Mouse (Mus musculus) erythroid progenitor cell, adult 5-6 weeks (primary cell): ENCODE measurements around the gene Mrps23. TPM values are rescaled to one million over a fixed set of nuclear protein-coding genes. Genes with fewer than 3 reads are reported as not detected.
A peak's percentile ranks its signal among the peaks of the same experiment; 100 is the strongest.

ENCODE experiments used
- ATAC-seq: replicated peaks from 2 replicates; pipeline ENCODE4 v1.8.0; 2016; ENCODE audit warnings: moderate number of reproducible peaks, mild to moderate bottlenecking, moderate TSS enrichment, inconsistent platforms; ENCODE audit not compliant: poor library complexity, low FRiP score, severe bottlenecking
- total RNA-seq, 2 experiments: library from RNA; stranded (forward) in 1 of 2; stranded (reverse) in 1 of 2; fragments of 150-400 nt in 1 of 2; fragments of 186-747, 209-891 nt in 1 of 2; gene quantifications; 2 replicates each; pipeline versions ENCODE4 v1.2.3 to v1.2.4; 2015 to 2017; ENCODE audit warnings: low replicate concordance in 2 of 2

Mrps23 gene
- total RNA-seq (2015; ENCODE audit: low replicate concordance): 18.7 and 24.3 TPM in 2 replicates
- 15.8 and 23.1 TPM in 2 replicates for total RNA-seq (2017; ENCODE audit: low replicate concordance)

DNA sequence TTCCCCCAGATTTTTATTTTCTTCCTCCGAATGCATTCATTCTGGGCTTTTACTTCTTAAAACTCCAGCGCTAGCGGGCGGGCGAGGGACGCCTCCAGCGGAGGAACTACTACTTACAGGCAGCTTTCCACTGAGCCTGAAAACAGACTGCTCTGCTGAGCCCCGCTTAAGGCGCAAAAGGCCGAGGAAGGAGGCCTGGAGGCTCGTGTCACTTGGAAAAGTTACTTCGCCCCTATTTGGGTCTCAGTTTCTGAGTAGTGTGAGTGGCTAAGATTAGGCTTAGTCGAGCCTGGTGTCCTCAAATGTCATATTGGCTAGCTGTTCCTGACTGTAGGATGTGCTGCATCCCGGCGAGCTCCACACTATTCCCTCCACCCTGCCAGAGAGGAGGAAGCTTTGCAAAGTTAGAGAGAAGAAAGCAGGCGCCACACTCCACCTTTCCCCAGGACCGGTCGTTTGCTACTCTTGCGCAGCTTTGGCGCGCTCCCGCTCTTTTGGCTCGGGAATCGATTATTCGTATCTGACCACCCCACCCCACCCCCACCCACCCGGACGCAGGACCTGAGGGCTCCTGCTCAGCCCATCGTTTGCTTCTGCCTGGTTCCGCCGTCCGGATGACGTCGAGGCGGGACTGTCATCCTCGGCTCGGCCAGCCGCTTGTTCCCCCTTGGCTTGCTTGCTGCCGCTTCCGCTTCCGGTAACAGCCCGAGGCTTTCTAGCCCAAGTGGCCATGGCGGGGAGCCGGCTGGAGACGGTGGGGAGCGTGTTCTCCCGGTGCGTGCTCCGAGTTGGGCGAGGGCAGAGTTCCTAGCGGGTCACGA is at the start of gene Mrps23:
TSS of gene Mrps23 (plus strand) at position 677 of the 821 bp plus-strand sequence.
- ATAC-seq: peak; percentile 93

- no peak for ATAC-seq
These were observed 49.7 kb upstream of the Mrps23 start for GRCm38 (mm10) chr11:88154500-88154899.

- no peak for ATAC-seq
These were observed 48.7 kb upstream of the Mrps23 start for GRCm38 (mm10) chr11:88155451-88155850.

- ATAC-seq: no peak
These were observed 48.2 kb upstream of the Mrps23 start for GRCm38 (mm10) chr11:88155998-88156397.

DNA sequence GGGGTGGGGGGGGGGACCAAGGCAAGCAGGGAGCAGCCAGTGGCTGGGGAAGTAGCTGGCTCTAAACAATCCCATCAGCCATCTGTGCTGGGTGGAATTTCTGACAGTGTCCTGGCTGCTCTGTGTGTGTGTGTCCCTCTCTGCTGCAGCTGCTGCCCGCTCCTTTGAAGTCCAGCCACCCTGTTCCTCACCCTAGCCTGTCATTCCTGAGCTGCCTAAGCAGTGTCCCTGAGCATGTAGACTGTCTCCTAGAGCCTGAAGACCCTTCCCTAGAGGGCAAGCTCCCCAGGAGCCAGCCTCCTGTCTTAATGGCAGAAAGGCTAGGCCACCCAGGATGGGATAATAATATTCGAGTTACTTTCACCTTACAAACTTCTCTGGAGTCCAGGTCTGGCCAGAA is 47.8 kb upstream of the Mrps23 start:
- no peak for ATAC-seq

- no peak for ATAC-seq
These were observed 45.3 kb upstream of the Mrps23 start for GRCm38 (mm10) chr11:88158842-88159246.

GRCm38 (mm10) chr11:88159389-88159788 is 44.8 kb upstream of the Mrps23 start:
- no peak for ATAC-seq

GRCm38 (mm10) chr11:88160316-88160715 is 43.9 kb upstream of the Mrps23 start:
- ATAC-seq: no peak

DNA sequence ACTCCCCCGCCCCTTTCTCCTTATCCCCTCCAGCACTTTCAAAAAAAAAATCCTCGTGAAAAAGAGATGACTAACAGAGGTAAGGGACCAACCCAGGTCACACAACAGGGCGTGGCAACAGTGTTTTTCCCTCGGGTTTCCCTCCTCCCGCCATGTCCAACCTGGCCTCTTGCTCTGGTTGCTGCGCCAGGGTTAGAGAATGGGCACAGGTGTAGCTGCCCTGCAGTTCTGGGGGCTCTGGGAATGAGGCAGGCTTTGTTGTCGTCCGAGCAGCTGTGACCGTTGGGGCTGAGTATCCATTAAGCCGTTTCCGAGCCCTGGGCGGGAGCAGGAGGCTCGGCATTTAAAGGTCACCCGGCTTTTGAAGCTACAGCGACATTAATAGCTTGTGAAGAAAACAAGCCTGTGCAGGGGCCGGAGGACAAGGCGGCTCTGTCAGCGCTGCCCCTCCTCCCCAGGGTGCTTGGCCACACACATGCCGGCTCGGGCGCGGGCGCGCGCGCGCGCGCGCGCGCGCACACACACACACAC is 43.1 kb upstream of the Mrps23 start:
- ATAC-seq: no peak

GRCm38 (mm10) chr11:88161651-88162362 is 42.4 kb upstream of the Mrps23 start:
- ATAC-seq: no peak

DNA sequence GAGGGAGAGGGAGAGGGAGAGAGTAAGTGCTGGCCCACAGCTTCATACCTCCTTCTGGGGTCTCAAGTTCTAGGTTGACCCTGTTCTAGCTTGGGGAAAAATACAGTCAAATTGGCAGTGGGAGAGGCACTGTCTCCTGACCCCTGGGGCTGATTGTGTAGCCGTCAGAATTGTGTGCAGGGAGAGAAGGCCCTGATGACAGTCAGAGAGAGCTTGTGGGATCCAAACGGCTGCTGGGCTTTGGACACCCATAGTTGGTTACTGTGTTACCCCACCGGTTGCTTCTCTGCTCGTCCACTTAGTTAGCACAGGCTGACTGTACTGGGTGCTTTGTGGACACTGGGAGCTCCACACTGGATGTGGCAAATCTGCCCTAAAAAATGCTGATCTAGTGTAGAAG is 41.4 kb upstream of the Mrps23 start:
- ATAC-seq: no peak

DNA sequence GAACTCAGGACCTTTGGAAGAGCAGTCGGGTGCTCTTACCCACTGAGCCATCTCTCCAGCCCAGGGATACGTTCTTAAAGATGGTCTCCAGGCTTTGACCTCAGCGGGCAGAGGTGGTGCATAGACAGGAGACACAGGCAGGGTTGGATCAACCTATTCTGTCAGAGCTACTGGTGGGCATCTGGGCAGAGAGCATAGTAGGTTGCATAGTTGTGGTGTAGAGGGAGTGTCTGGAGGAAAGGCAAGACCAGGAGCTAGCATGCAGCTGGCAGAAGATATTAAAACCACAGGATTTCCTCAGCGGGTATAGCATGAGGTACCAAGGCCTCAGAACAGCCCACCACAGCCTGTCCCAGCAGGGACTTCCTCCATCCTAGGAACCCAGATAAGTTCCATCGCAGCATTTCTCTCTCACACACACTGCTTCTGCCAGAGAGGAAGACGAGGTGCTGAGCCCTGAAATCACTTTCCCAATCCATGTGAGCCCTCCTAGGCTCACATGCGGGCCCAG is 39.9 kb upstream of the Mrps23 start:
- ATAC-seq: no peak

DNA sequence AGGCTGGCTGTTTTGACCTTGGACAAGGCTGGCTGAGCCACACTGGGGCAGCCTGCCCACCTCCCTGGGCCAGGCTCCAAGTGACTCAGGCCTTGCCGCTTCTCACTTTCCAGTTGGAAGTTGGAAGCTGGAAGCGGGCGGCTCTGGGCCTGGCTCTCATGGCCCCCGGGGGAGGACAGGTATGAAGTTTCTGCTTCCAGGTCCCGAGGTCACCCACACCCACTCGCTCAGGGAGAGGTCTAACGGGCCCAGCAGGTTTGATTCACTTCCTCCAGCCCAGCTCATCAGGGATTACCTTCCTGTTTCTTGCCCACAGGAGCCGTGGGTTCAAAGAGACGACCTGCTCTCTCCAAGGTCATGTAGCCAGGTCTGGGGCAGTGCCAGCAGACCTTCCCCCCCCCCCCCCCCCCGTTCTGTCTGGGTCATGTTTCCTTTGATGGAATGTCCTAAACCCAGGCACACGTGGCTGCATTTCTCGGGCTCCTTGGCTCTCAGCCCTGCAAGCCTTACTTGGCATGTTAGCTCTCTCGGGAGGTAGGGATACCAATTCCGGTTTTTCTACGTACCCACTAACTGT is 39.3 kb upstream of the Mrps23 start:
- ATAC-seq: no peak

GRCm38 (mm10) chr11:88165683-88166364 is 38.4 kb upstream of the Mrps23 start:
- no peak for ATAC-seq

GRCm38 (mm10) chr11:88166471-88166870 is 37.7 kb upstream of the Mrps23 start:
- ATAC-seq: no peak

DNA sequence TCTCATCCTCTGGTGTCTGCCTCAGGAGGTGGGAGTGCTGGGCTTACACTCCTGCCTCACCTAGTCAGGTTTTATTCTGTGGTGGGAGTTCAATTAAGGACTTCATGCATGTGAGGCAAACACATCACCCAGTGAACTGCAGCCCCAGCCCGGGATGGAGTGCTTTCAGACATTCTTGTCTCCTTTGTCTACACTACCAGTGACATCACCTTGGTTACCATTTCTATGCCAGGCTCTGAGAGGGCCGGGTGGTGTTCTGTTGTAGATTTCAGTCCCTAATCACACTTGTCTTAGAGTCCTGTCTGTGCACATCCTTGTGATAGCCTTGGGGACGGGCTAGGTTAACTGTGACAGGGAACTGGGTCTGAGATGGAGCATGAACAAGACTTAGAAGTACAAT is 35.6 kb upstream of the Mrps23 start:
- ATAC-seq: no peak

DNA sequence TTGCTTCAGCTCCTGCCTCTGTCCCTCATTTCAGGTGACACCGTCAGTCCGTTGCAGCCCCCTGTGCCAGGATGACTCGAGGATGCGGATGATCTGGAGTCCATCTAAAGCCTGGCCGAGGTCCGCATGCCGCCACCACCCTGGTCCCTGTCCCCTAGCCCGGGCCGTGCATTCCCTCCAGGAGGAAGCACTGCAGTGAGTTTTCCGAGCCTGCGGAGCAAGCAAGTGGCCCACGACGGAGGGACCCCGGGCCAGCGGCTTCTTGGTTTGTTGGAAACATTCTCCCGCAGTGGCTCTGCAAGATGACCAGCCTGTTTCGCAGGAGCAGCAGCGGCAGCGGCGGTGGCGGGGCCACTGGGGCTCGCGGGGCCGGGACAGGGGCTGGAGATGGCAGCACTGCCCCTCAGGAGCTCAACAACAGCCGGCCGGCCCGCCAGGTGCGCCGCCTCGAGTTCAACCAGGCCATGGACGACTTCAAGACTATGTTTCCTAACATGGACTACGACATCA is 34.6 kb upstream of the Mrps23 start:
- ATAC-seq: no peak

GRCm38 (mm10) chr11:88170606-88171005 is 33.6 kb upstream of the Mrps23 start:
- no peak for ATAC-seq

DNA sequence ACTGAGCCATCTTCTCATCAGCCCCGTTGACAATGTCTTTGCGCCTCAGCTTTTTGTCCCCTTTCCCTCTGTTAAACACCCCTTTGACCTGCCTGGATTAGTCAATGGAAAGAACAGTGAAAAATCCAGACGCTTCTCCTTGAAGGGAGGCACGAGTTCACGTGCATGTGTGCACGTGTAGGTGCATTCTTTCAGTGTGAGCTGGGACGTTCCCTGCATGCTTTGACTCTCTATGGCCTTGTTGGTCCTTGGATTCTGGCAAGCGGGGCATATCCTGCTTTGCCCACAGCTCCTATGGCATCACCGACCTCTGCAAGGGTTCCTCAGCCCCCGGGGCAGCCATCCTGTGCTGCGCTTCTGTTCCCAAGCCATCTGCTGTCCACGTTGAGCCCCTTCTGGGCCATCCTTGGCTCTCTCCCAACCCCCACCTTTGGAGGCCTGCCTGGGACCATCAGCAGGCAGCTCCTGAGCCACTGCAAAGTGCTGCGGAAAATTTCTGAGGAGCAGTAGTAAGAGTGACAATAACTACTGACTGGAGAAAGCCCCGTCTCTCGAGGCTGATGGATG is 32.2 kb upstream of the Mrps23 start:
- ATAC-seq: no peak
